Mouse (Mus musculus) heart, embryonic 16.5 days (tissue): Measurements from ENCODE around the gene Hist1h3e. TPM values are rescaled to one million over a fixed set of nuclear protein-coding genes. Genes with fewer than 3 reads are reported as not detected.
"Not testable (repeated sequence)": the region's sequence is repeated elsewhere in the genome, so short reads cannot be mapped to it uniquely, and the experiment has no call there.

ENCODE experiments used
- ATAC-seq: fragments of 200-750 bp; cut with Nextera tagmentation; replicated peaks from 2 replicates; pipeline ENCODE4 v1.8.0; 2017; ENCODE audit warnings: moderate number of reproducible peaks; ENCODE audit not compliant: insufficient read depth, low FRiP score; ENCODE audit errors: extremely low read depth
- H3K27ac ChIP-seq: fragments of 300-500 bp; sonication (generic); 2 replicates; pipeline ENCODE4 v1.5.1; 2014; ENCODE audit warnings: mild to moderate bottlenecking, low read length, control low read depth, moderate library complexity
- H3K27me3 ChIP-seq: fragments of 300-500 bp; sonication (generic); 2 replicates; pipeline ENCODE4 v1.6.1; 2014; ENCODE audit warnings: low read length, mixed read lengths; ENCODE audit not compliant: control insufficient read depth, insufficient read depth
- H3K36me3 ChIP-seq: fragments of 300-500 bp; sonication (generic); 2 replicates; pipeline ENCODE4 v1.6.1; 2014; ENCODE audit not compliant: control insufficient read depth, insufficient read depth
- H3K4me1 ChIP-seq: fragments of 300-500 bp; sonication (generic); 2 replicates; pipeline ENCODE4 v1.6.1; 2014; ENCODE audit warnings: low read length, mixed read lengths; ENCODE audit not compliant: control insufficient read depth, insufficient read depth
- H3K4me2 ChIP-seq: fragments of 300-500 bp; sonication (generic); 2 replicates; pipeline ENCODE4 v1.6.1; 2014; ENCODE audit warnings: low read depth, mild to moderate bottlenecking, control low read depth, low read length
- H3K4me3 ChIP-seq: fragments of 300-500 bp; sonication (generic); 2 replicates; pipeline ENCODE4 v1.5.1; 2014; ENCODE audit warnings: mild to moderate bottlenecking, control low read depth, low read length
- H3K9ac ChIP-seq: fragments of 300-500 bp; sonication (generic); 2 replicates; pipeline ENCODE4 v1.6.1; 2014; ENCODE audit warnings: low read length, control low read depth
- H3K9me3 ChIP-seq: fragments of 300-500 bp; sonication (generic); replicated peaks from 2 replicates; pipeline ENCODE4 v1.6.1; 2016; ENCODE audit warnings: low read length; ENCODE audit not compliant: control insufficient read depth
- WGBS: fragments of 180-500 bp; shearing (Covaris S2); extraction: QIAGEN DNeasy Blood & Tissue Kit; methylation state at CpG from one replicate; pipeline ENCODE4 v1.1.7; 2014; 5-methylcytosine and 5-hydroxymethylcytosine counted together
- polyA plus RNA-seq: library from polyadenylated mRNA; unstranded; fragments of >200 nt; fragmentation: Nextera tagmentation; extraction: Ambion mirVana; gene quantifications from 2 replicates; pipeline ENCODE4 v1.2.1, GENCODE M21; 2015

The Hist1h3e gene
- polyA plus RNA-seq, 1 experiment from 2014 or later, result 2.1 TPM

GRCm38 (mm10) chr13:23544787-23545120 lies 17.4 kb downstream of the Hist1h3e start:
- ATAC-seq, result not testable (repeated sequence)
- peak overlapping the region; percentile 92 for H3K27ac ChIP-seq
- WGBS, result 0% methylated on average over 13 of the region's 14 CpGs

GRCm38 (mm10) chr13:23543965-23544786 lies 18.0 kb downstream of the Hist1h3e start, which contains the start of gene Hist1h3f:
Gene Hist1h3f, plus strand, starts transcription at chr13:23544052.
- Histone ChIP-seq H3K9me3 (no peaks in the 10 kb centered on the region), H3K36me3 (no peaks in the 10 kb centered on the region), H3K4me2 (peak within 1 kb of the TSS; percentile 87), H3K4me1 (peaks cover 4% of the 10 kb centered on the region), H3K27me3 (no peaks in the 10 kb centered on the region), H3K27ac (peak within 1 kb of the TSS; percentile 92), H3K4me3 (peak within 1 kb of the TSS; percentile 63), H3K9ac (peak within 1 kb of the TSS; percentile 75)
- under 1% methylated on average over 25 of the region's 45 CpGs for WGBS
- peak; percentile 92 for ATAC-seq

More at GRCm38 (mm10) chr13:23544787-23545120, 17.4 kb downstream of the Hist1h3e start:
- not testable (repeated sequence) for H3K36me3 ChIP-seq, H3K27me3 ChIP-seq, H3K9me3 ChIP-seq, H3K4me1 ChIP-seq
- peak overlapping the region; percentile 59 for H3K4me3 ChIP-seq
- H3K9ac ChIP-seq, result peak overlapping the region; percentile 75; the same call in 1 of the 2 replicates
- peak overlapping the region; percentile 55 for H3K4me2 ChIP-seq

DNA sequence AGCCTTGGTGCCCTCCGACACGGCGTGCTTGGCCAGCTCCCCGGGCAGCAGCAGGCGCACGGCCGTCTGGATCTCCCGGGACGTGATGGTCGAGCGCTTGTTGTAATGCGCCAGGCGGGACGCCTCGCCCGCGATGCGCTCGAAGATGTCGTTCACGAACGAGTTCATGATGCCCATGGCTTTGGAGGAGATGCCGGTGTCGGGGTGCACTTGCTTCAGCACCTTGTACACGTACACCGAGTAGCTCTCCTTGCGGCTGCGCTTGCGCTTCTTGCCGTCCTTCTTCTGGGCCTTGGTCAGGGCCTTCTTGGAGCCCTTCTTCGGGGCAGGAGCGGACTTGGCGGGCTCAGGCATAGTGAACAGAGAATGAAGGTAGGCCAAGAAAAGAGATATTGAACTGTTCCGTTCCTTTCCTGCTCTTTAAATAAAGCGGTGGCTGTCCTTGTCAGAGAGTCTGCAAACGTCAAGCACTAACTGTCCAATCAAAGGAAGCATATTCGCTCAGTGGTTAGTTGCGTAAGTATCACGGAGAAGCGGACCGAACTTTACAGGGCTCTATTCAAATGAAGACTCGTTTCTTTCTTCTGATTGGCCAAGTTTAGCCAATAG lies 19.1 kb downstream of the Hist1h3e start, which contains the start of gene Hist1h2bh:
Gene Hist1h2bh, minus strand, starts transcription at position 394 of the 609 bp plus-strand sequence.
- not testable (repeated sequence) for H3K9me3 ChIP-seq

GRCm38 (mm10) chr13:23542225-23542980 lies 19.8 kb downstream of the Hist1h3e start:
- H3K4me3 ChIP-seq, result peak overlapping the region; percentile 63

More for the DNA sequence above, 19.1 kb downstream of the Hist1h3e start, which contains the start of gene Hist1h2bh:
- not testable (repeated sequence) for H3K27me3 ChIP-seq, H3K36me3 ChIP-seq, H3K4me1 ChIP-seq
- Histone ChIP-seq H3K27ac (peak within 1 kb of the TSS; percentile 92), H3K9ac (peak within 1 kb of the TSS; percentile 72), H3K4me2 (peak within 1 kb of the TSS; percentile 87), H3K4me3 (peak within 1 kb of the TSS; percentile 63)
- under 1% methylated on average over 29 of the region's 42 CpGs for WGBS
- peak; percentile 90 for ATAC-seq

GRCm38 (mm10) chr13:23541497-23541896 lies 20.7 kb downstream of the Hist1h3e start:
- Histone ChIP-seq H3K36me3 (no peaks in the 10 kb centered on the region), H3K27ac (no peak overlapping the region), H3K27me3 (no peaks in the 10 kb centered on the region), H3K9me3 (no peaks in the 10 kb centered on the region), H3K9ac (no peak overlapping the region), H3K4me1 (peaks cover 11% of the 10 kb centered on the region), H3K4me3 (no peak overlapping the region), H3K4me2 (no peak overlapping the region)
- no peak for ATAC-seq
- 79% methylated on average over 3 of the region's 3 CpGs for WGBS

More at GRCm38 (mm10) chr13:23542225-23542980, 19.8 kb downstream of the Hist1h3e start:
- H3K9me3 ChIP-seq, ATAC-seq, H3K36me3 ChIP-seq, H3K4me1 ChIP-seq, H3K27me3 ChIP-seq: not testable (repeated sequence)
- Histone ChIP-seq H3K27ac (peak overlapping the region; percentile 91), H3K4me2 (peak overlapping the region; percentile 87), H3K9ac (peak overlapping the region; percentile 72)
- 11% methylated on average over 3 of the region's 3 CpGs for WGBS

- ATAC-seq, H3K4me3 ChIP-seq, H3K9me3 ChIP-seq, H3K4me2 ChIP-seq, H3K36me3 ChIP-seq, H3K27ac ChIP-seq, H3K9ac ChIP-seq, H3K27me3 ChIP-seq: not testable (repeated sequence)
- 56% methylated on average over 1 of the region's 1 CpGs for WGBS
- H3K4me1 ChIP-seq, result peaks cover 15% of the 10 kb centered on the region
Observed at GRCm38 (mm10) chr13:23539821-23540220, 22.3 kb downstream of the Hist1h3e start.

DNA sequence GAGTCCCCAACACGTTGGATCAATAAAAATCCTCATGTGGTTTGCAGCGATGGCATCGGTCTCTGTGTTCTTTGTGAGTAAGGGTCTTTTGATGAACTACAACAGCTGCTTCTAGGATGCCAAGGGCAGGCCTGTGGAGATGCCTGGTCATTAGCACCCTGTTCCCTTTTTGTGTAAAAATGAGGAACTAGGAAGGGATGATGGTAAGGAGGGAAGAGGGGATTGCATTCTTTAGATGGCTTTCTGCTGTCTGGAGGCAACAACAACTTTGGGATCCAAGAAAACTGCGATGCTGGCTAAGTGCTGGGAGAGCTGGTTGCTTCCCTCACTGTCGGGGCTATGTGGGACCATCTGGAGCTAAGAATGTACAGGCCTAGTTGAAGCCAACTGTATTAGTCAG lies 23.9 kb downstream of the Hist1h3e start:
- Histone ChIP-seq H3K9me3 (no peaks in the 10 kb centered on the region), H3K27me3 (no peaks in the 10 kb centered on the region), H3K27ac (no peak overlapping the region), H3K4me2 (no peak overlapping the region), H3K4me3 (no peak overlapping the region), H3K36me3 (no peaks in the 10 kb centered on the region), H3K9ac (no peak overlapping the region), H3K4me1 (peaks cover 23% of the 10 kb centered on the region)
- no peak for ATAC-seq
- 79% methylated on average over 5 of the region's 5 CpGs for WGBS

- peaks cover 28% of the 10 kb centered on the region for H3K4me1 ChIP-seq
- H3K4me2 ChIP-seq, result peak overlapping the region; percentile 75; the same call in 1 of the 2 replicates
- H3K27ac ChIP-seq, result no peak overlapping the region
- WGBS, result 74% methylated on average over 3 of the region's 3 CpGs
- H3K9ac ChIP-seq, result no peak overlapping the region
- no peaks in the 10 kb centered on the region for H3K9me3 ChIP-seq
- H3K36me3 ChIP-seq, result no peaks in the 10 kb centered on the region
- no peaks in the 10 kb centered on the region for H3K27me3 ChIP-seq
- H3K4me3 ChIP-seq, result no peak overlapping the region
- no peak for ATAC-seq
Observed at GRCm38 (mm10) chr13:23537006-23537710, 25.0 kb downstream of the Hist1h3e start.
